Mouse (Mus musculus): ENCODE measurements around the gene Kntc1. TPM values are rescaled to one million over a fixed set of nuclear protein-coding genes. Genes with fewer than 3 reads are reported as not detected.

Gene Kntc1
- polyA plus RNA-seq, 1 experiment from 2014 or later, result 0.92 TPM

DNA sequence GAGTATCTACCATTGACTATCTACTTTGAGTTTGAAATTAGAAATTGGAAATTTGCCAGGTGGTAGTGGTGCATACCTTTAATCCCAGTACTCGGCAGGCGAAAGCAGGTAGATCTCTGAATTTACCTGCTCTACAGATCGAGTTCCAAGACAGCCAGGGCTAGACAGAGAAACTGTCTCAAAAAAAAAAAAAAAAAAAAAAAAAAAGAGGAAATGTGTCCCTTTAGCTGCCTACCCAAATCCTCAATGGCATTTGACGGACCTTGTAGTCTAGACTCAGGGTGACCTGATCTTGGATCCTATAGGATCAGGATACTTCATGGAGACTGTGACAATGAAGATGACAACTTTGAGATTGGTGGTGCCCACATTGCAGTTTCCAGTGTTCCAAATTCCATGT is 116.9 kb downstream of the Kntc1 start:
- Histone ChIP-seq H3K4me3 (ENCODE audit: low read depth, low read length) (no peak overlapping the region), H3K4me2 (replicated peaks; ENCODE audit: low read depth, low read length) (no peak overlapping the region), H3K4me1 (ENCODE audit: insufficient read depth, low read depth, low read length) (no peaks in the 10 kb centered on the region), H3K9me3 (ENCODE audit: low read length) (no peaks in the 10 kb centered on the region), H3K9ac (replicated peaks; ENCODE audit: low read depth) (no peak overlapping the region), H3K27me3 (replicated peaks; ENCODE audit: insufficient read depth, low read length) (no peaks in the 10 kb centered on the region), H3K27ac (ENCODE audit: low read length) (no peak overlapping the region), H3K36me3 (ENCODE audit: insufficient read depth, low read length) (no peaks in the 10 kb centered on the region)
- 70% methylated on average over 4 of the region's 4 CpGs for WGBS
- DNase-seq (ENCODE audit: low spot score) (no peak), ATAC-seq (no peak)
- TF ChIP-seq CTCF (IDR thresholded peaks at IDR 0.05) (no peak), EP300 (IDR thresholded peaks at IDR 0.05) (no peak)

DNA sequence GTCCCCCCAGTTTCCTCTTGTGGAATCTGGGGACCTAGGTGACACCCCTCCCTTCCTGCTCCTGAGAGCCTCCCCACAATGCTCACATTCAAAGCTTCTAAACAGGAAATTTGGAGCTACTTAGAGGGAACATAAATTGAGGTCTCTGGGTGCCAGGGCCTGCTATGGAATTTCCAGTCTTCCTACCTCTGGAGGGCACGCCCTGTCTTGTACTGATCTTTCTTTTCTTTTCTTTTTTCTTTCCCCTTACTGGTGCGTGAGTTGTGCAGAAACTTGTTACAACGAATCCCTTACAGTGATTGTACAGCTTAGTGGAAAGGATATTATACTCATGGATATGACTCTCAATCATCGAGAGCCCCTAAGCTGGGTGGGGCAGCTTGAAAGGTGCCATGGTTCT is 120.1 kb downstream of the Kntc1 start:
- no peak overlapping the region for H3K4me3 ChIP-seq (ENCODE audit: low read depth, low read length)
- H3K36me3 ChIP-seq (ENCODE audit: insufficient read depth, low read length), result no peaks in the 10 kb centered on the region
- H3K4me1 ChIP-seq (ENCODE audit: insufficient read depth, low read depth, low read length), result no peaks in the 10 kb centered on the region
- TF ChIP-seq EP300 (IDR thresholded peaks at IDR 0.05) (no peak), CTCF (IDR thresholded peaks at IDR 0.05) (no peak)
- H3K9ac ChIP-seq (replicated peaks; ENCODE audit: low read depth), result no peak overlapping the region
- DNase-seq (ENCODE audit: low spot score) (no peak), ATAC-seq (no peak)
- H3K4me2 ChIP-seq (replicated peaks; ENCODE audit: low read depth, low read length), result no peak overlapping the region
- H3K9me3 ChIP-seq (ENCODE audit: low read length), result no peaks in the 10 kb centered on the region
- no peak overlapping the region for H3K27ac ChIP-seq (ENCODE audit: low read length)
- no peaks in the 10 kb centered on the region for H3K27me3 ChIP-seq (replicated peaks; ENCODE audit: insufficient read depth, low read length)
- 71% methylated on average over 4 of the region's 4 CpGs for WGBS

Other genes with a start within 250 kb of the Kntc1 start
- gene B3gnt4, start 239.3 kb upstream of the Kntc1 start, polyA plus RNA-seq (2015; fragmentation: Nextera tagmentation; extraction: Ambion mirVana), result 1.1 and 1.6 TPM in 2 replicates
- gene Diablo, start 225.5 kb upstream of the Kntc1 start, polyA plus RNA-seq (2015; fragmentation: Nextera tagmentation; extraction: Ambion mirVana), result 74.3 and 75.9 TPM in 2 replicates
- gene Gm49027, start 224.2 kb upstream of the Kntc1 start, polyA plus RNA-seq (2015; fragmentation: Nextera tagmentation; extraction: Ambion mirVana), result 1.9 and 2.1 TPM in 2 replicates
- 18.9 and 19.4 TPM in 2 replicates for gene Vps33a, start 176.7 kb upstream of the Kntc1 start, polyA plus RNA-seq (2015; fragmentation: Nextera tagmentation; extraction: Ambion mirVana)
- gene Clip1, start 65.1 kb upstream of the Kntc1 start, polyA plus RNA-seq (2015; fragmentation: Nextera tagmentation; extraction: Ambion mirVana), result 38.0 and 43.7 TPM in 2 replicates
- gene Zcchc8, start 28.6 kb upstream of the Kntc1 start, polyA plus RNA-seq (2015; fragmentation: Nextera tagmentation; extraction: Ambion mirVana), result 31.6 and 37.7 TPM in 2 replicates
- gene Rsrc2, start 302 bp upstream of the Kntc1 start, polyA plus RNA-seq (2015; fragmentation: Nextera tagmentation; extraction: Ambion mirVana), result 96.7 and 102 TPM in 2 replicates
- gene Hcar2, start 115.8 kb downstream of the Kntc1 start, polyA plus RNA-seq (2015; fragmentation: Nextera tagmentation; extraction: Ambion mirVana), result 3.7 and 5.4 TPM in 2 replicates
- gene Hcar1, start 130.3 kb downstream of the Kntc1 start, polyA plus RNA-seq (2015; fragmentation: Nextera tagmentation; extraction: Ambion mirVana), result 0.53 and 0.55 TPM in 2 replicates
- gene Denr, start 157.5 kb downstream of the Kntc1 start, polyA plus RNA-seq (2015; fragmentation: Nextera tagmentation; extraction: Ambion mirVana), result 70.7 and 87.3 TPM in 2 replicates
- gene Gm43518, start 177.7 kb downstream of the Kntc1 start, polyA plus RNA-seq (2015; fragmentation: Nextera tagmentation; extraction: Ambion mirVana), result 0.24 and 1.2 TPM in 2 replicates
- 5.9 and 6.3 TPM in 2 replicates for gene Ccdc62, start 181.0 kb downstream of the Kntc1 start, polyA plus RNA-seq (2015; fragmentation: Nextera tagmentation; extraction: Ambion mirVana)
- 20.0 and 22.7 TPM in 2 replicates for gene Hip1r, start 223.9 kb downstream of the Kntc1 start, polyA plus RNA-seq (2015; fragmentation: Nextera tagmentation; extraction: Ambion mirVana)

All from lung, postnatal 0 days (tissue).